Mouse (Mus musculus) lung, postnatal 0 days (tissue): Measurements from ENCODE around the gene Asic4. TPM values are rescaled to one million over a fixed set of nuclear protein-coding genes. Genes with fewer than 3 reads are reported as not detected.

Experiments used
- ATAC-seq: fragments of 200-750 bp; cut with Nextera tagmentation; 2 replicates; pipeline ENCODE4 v1.8.0; 2017; ENCODE audit warnings: moderate library complexity
- DNase-seq: peaks from one replicate; pipeline ENCODE4 v3.0.0-alpha.2; 2016; ENCODE audit warnings: low spot score
- H3K27ac ChIP-seq: fragments of 300-500 bp; sonication (generic); 2 replicates; pipeline ENCODE4 v1.5.1; 2014; ENCODE audit warnings: antibody characterized with exemption, mild to moderate bottlenecking, low read length, mixed read lengths
- H3K27me3 ChIP-seq: fragments of 300-500 bp; sonication (generic); replicated peaks from 2 replicates; pipeline ENCODE4 v1.6.1; 2014; ENCODE audit warnings: low read length, mixed read lengths; ENCODE audit not compliant: insufficient read depth
- H3K36me3 ChIP-seq: fragments of 300-500 bp; sonication (generic); 2 replicates; pipeline ENCODE4 v1.6.1; 2014; ENCODE audit warnings: low read length, mixed read lengths; ENCODE audit not compliant: insufficient read depth
- H3K4me1 ChIP-seq: fragments of 300-500 bp; sonication (generic); 2 replicates; pipeline ENCODE4 v1.6.1; 2014; ENCODE audit warnings: antibody characterized with exemption, low read depth, low read length, mixed read lengths; ENCODE audit not compliant: insufficient read depth
- H3K4me2 ChIP-seq: fragments of 300-500 bp; sonication (generic); replicated peaks from 2 replicates; pipeline ENCODE4 v1.6.1; 2014; ENCODE audit warnings: low read depth, mild to moderate bottlenecking, low read length, moderate library complexity, mixed read lengths
- H3K4me3 ChIP-seq: fragments of 300-500 bp; sonication (generic); 2 replicates; pipeline ENCODE4 v1.5.1; 2014; ENCODE audit warnings: low read depth, low read length
- H3K9ac ChIP-seq: fragments of 300-500 bp; sonication (generic); replicated peaks from 2 replicates; pipeline ENCODE4 v1.6.1; 2014; ENCODE audit warnings: low read depth, mild to moderate bottlenecking
- H3K9me3 ChIP-seq: fragments of 300-500 bp; sonication (generic); 2 replicates; pipeline ENCODE4 v1.6.1; 2016; ENCODE audit warnings: low read length, mixed read lengths
- CTCF ChIP-seq: IDR thresholded peaks from 2 replicates; pipeline ENCODE4 v1.5.1; 2016; ENCODE audit warnings: antibody characterized with exemption, mild to moderate bottlenecking
- EP300 ChIP-seq: IDR thresholded peaks from 2 replicates; pipeline ENCODE4 v1.6.1; 2016; ENCODE audit warnings: antibody characterized with exemption, mild to moderate bottlenecking, control low read depth
- WGBS: fragments of 180-500 bp; shearing (Covaris S2); extraction: QIAGEN DNeasy Blood & Tissue Kit; methylation state at CpG from one replicate; pipeline ENCODE4 v1.1.7; 2014; 5-methylcytosine and 5-hydroxymethylcytosine counted together
- polyA plus RNA-seq: library from polyadenylated mRNA; unstranded; fragments of >200 nt; fragmentation: Nextera tagmentation; extraction: Ambion mirVana; gene quantifications from 2 replicates; pipeline ENCODE4 v1.2.1, GENCODE M21; 2015

Gene Asic4
- polyA plus RNA-seq, 1 experiment from 2014 or later, result not detected

GRCm38 (mm10) chr1:75490785-75491551 lies 40.7 kb downstream of the Asic4 start:
- peaks cover 6% of the 10 kb centered on the region; the same call in 1 of the 2 replicates for H3K36me3 ChIP-seq

GRCm38 (mm10) chr1:75492579-75493170 lies 42.4 kb downstream of the Asic4 start:
- Histone ChIP-seq H3K9me3 (no peaks in the 10 kb centered on the region), H3K27ac (no peak overlapping the region), H3K9ac (no peak overlapping the region), H3K27me3 (no peaks in the 10 kb centered on the region), H3K4me3 (no peak overlapping the region), H3K36me3 (peaks cover 6% of the 10 kb centered on the region), H3K4me2 (no peak overlapping the region), H3K4me1 (no peaks in the 10 kb centered on the region)
- 72% methylated on average over 24 of the region's 24 CpGs for WGBS
- DNase-seq (no peak), ATAC-seq (no peak)
- TF ChIP-seq EP300, result no peak
- TF ChIP-seq CTCF, result no peak

More at GRCm38 (mm10) chr1:75490785-75491551, 40.7 kb downstream of the Asic4 start:
- WGBS, result 86% methylated on average over 34 of the region's 34 CpGs
- H3K27ac ChIP-seq, result no peak overlapping the region
- DNase-seq, result no peak
- no peak for ATAC-seq
- no peaks in the 10 kb centered on the region for H3K4me1 ChIP-seq
- H3K27me3 ChIP-seq, result peaks cover 16% of the 10 kb centered on the region
- no peak for TF ChIP-seq EP300
- TF ChIP-seq CTCF, result no peak
- H3K4me2 ChIP-seq, result no peak overlapping the region
- no peak overlapping the region for H3K9ac ChIP-seq
- no peaks in the 10 kb centered on the region for H3K9me3 ChIP-seq
- H3K4me3 ChIP-seq, result no peak overlapping the region

- Histone ChIP-seq H3K4me1 (no peaks in the 10 kb centered on the region), H3K27me3 (no peaks in the 10 kb centered on the region), H3K36me3 (peaks cover 11% of the 10 kb centered on the region), H3K9me3 (no peaks in the 10 kb centered on the region), H3K9ac (no peak overlapping the region), H3K27ac (no peak overlapping the region), H3K4me3 (no peak overlapping the region), H3K4me2 (no peak overlapping the region)
- WGBS, result 53% methylated on average over 12 of the region's 12 CpGs
- no peak for TF ChIP-seq EP300
- TF ChIP-seq CTCF, result peak; percentile 84
- peak; percentile 57 for ATAC-seq
- DNase-seq, result peak; percentile 70
Measured at GRCm38 (mm10) chr1:75494878-75495548, 44.8 kb downstream of the Asic4 start.

GRCm38 (mm10) chr1:75498897-75499296 lies 48.7 kb downstream of the Asic4 start:
- 81% methylated on average over 4 of the region's 4 CpGs for WGBS
- peaks cover 21% of the 10 kb centered on the region; the same call in 1 of the 2 replicates for H3K36me3 ChIP-seq
- no peaks in the 10 kb centered on the region for H3K9me3 ChIP-seq
- no peak overlapping the region for H3K4me2 ChIP-seq
- no peak for DNase-seq
- no peak for TF ChIP-seq CTCF
- no peak for TF ChIP-seq EP300
- H3K27me3 ChIP-seq, result no peaks in the 10 kb centered on the region
- no peak overlapping the region for H3K9ac ChIP-seq
- H3K4me1 ChIP-seq, result no peaks in the 10 kb centered on the region; the same call in 1 of the 2 replicates
- ATAC-seq, result no peak
- no peak overlapping the region for H3K4me3 ChIP-seq
- H3K27ac ChIP-seq, result no peak overlapping the region

GRCm38 (mm10) chr1:75499441-75499840 lies 49.2 kb downstream of the Asic4 start:
- H3K27ac ChIP-seq, result no peak overlapping the region
- no peak overlapping the region for H3K4me2 ChIP-seq
- WGBS, result 78% methylated on average over 7 of the region's 7 CpGs
- no peak for TF ChIP-seq EP300
- TF ChIP-seq CTCF, result peak; percentile 53
- no peak overlapping the region for H3K4me3 ChIP-seq
- DNase-seq, result no peak
- H3K36me3 ChIP-seq, result peaks cover 21% of the 10 kb centered on the region; the same call in 1 of the 2 replicates
- H3K9ac ChIP-seq, result no peak overlapping the region
- no peaks in the 10 kb centered on the region for H3K9me3 ChIP-seq
- H3K4me1 ChIP-seq, result no peaks in the 10 kb centered on the region; the same call in 1 of the 2 replicates
- no peak for ATAC-seq
- no peaks in the 10 kb centered on the region for H3K27me3 ChIP-seq

GRCm38 (mm10) chr1:75501905-75502304 lies 51.7 kb downstream of the Asic4 start:
- H3K36me3 ChIP-seq, result peaks cover 21% of the 10 kb centered on the region; the same call in 1 of the 2 replicates
- 96% methylated on average over 9 of the region's 9 CpGs for WGBS
- ATAC-seq, result no peak

More at GRCm38 (mm10) chr1:75501905-75502304, 51.7 kb downstream of the Asic4 start:
- Histone ChIP-seq H3K27ac (no peak overlapping the region), H3K4me2 (no peak overlapping the region), H3K4me1 (no peaks in the 10 kb centered on the region; the same call in none of the 2 replicates), H3K27me3 (no peaks in the 10 kb centered on the region), H3K4me3 (no peak overlapping the region), H3K9ac (no peak overlapping the region), H3K9me3 (no peaks in the 10 kb centered on the region)
- DNase-seq, result no peak
- no peak for TF ChIP-seq EP300
- no peak for TF ChIP-seq CTCF
